Mouse (Mus musculus): Measurements from ENCODE around the gene Gm6121. TPM values are rescaled to one million over a fixed set of nuclear protein-coding genes. Genes with fewer than 3 reads are reported as not detected.
"Not testable (repeated sequence)": the region's sequence is repeated elsewhere in the genome, so short reads cannot be mapped to it uniquely, and the experiment has no call there.

The Gm6121 gene
- polyA plus RNA-seq (2012; rRNA removed) = not detected in 2 replicates

- DNase-seq (ENCODE audit: low read depth in 1 of 2, low spot score in 2 of 2); H3K4me1 ChIP-seq (ENCODE audit: control insufficient read depth, insufficient read depth, insufficient read length); H3K27ac ChIP-seq (ENCODE audit: insufficient read depth, low read length); H3K27me3 ChIP-seq (ENCODE audit: control insufficient read depth, insufficient read depth, low read length); H3K4me3 ChIP-seq (ENCODE audit: extremely low read depth, insufficient read depth, insufficient read length); H3K36me3 ChIP-seq (ENCODE audit: control insufficient read depth, insufficient read depth, low read length): not testable (repeated sequence)
- no CpG with 5 or more reads among the region's 5 CpGs for WGBS
These were observed at the start of gene Gm6121 for GRCm38 (mm10) chrX:26935597-26935996. Gene Gm6121, minus strand, starts transcription at chrX:26935697.

Other genes starting within 250 kb of the Gm6121 start
- not detected in 2 replicates for gene Gm14525, start 233.1 kb downstream of the Gm6121 start, polyA plus RNA-seq (2012; rRNA removed)